Mouse (Mus musculus): ENCODE measurements around the gene Spink8.

GRCm38 (mm10) chr9:109826181-109826580, 14.1 kb downstream of the Spink8 start:
- no peak for TF ChIP-seq CTCF (IDR thresholded peaks at IDR 0.05; ENCODE audit: extremely low read depth, insufficient read depth, insufficient read length, insufficient replicate concordance)
- TF ChIP-seq POLR2A (IDR thresholded peaks at IDR 0.05; ENCODE audit: low read depth, low read length): no peak
